Mouse (Mus musculus): Measurements from ENCODE around the gene Sqstm1. TPM values are rescaled to one million over a fixed set of nuclear protein-coding genes. Genes with fewer than 3 reads are reported as not detected.

Sqstm1 gene
- polyA plus RNA-seq (2015; fragmentation: Nextera tagmentation; extraction: Ambion mirVana) = 374 and 394 TPM in 2 replicates

- Histone ChIP-seq H3K4me2 (ENCODE audit: low read length) (peak within 1 kb of the TSS; percentile 59), H3K9ac (ENCODE audit: low read depth, low read length) (peak within 1 kb of the TSS; percentile 98), H3K36me3 (ENCODE audit: control insufficient read depth, insufficient read depth, low read length) (peaks cover 12% of the 10 kb centered on the region), H3K4me3 (ENCODE audit: low read depth, low read length) (peak within 1 kb of the TSS; percentile 98), H3K4me1 (ENCODE audit: control insufficient read depth, insufficient read depth, low read length) (peaks cover 22% of the 10 kb centered on the region), H3K9me3 (replicated peaks; ENCODE audit: control insufficient read depth, low read length, poor library complexity, severe bottlenecking) (no peaks in the 10 kb centered on the region), H3K27ac (ENCODE audit: low read length) (peak within 1 kb of the TSS; percentile 98), H3K27me3 (ENCODE audit: control insufficient read depth, insufficient read depth, low read depth, low read length) (no peaks in the 10 kb centered on the region)
- peak; percentile 77 for ATAC-seq
- under 1% methylated on average over 48 of the region's 48 CpGs for WGBS
Measured at GRCm38 (mm10) chr11:50210505-50211151, at the start of gene Sqstm1, which contains the start of gene Mgat4b. Gene Sqstm1, minus strand, starts transcription at chr11:50210827. Gene Mgat4b, plus strand, starts transcription at chr11:50210890.

- Histone ChIP-seq H3K4me1 (ENCODE audit: control insufficient read depth, insufficient read depth, low read length) (no peaks in the 10 kb centered on the region), H3K9ac (ENCODE audit: low read depth, low read length) (no peak overlapping the region), H3K27ac (ENCODE audit: low read length) (no peak overlapping the region), H3K36me3 (ENCODE audit: control insufficient read depth, insufficient read depth, low read length) (peaks cover 37% of the 10 kb centered on the region), H3K9me3 (replicated peaks; ENCODE audit: control insufficient read depth, low read length, poor library complexity, severe bottlenecking) (no peaks in the 10 kb centered on the region), H3K4me3 (ENCODE audit: low read depth, low read length) (no peak overlapping the region), H3K27me3 (ENCODE audit: control insufficient read depth, insufficient read depth, low read depth, low read length) (no peaks in the 10 kb centered on the region), H3K4me2 (ENCODE audit: low read length) (no peak overlapping the region)
- WGBS = 85% methylated on average over 7 of the region's 7 CpGs
- ATAC-seq = no peak
Measured at GRCm38 (mm10) chr11:50258310-50258709, 47.7 kb upstream of the Sqstm1 start.

GRCm38 (mm10) chr11:50256615-50257014 is 46.0 kb upstream of the Sqstm1 start:
- 87% methylated on average over 7 of the region's 7 CpGs for WGBS
- H3K36me3 ChIP-seq (ENCODE audit: control insufficient read depth, insufficient read depth, low read length) = peaks cover 25% of the 10 kb centered on the region

GRCm38 (mm10) chr11:50254010-50254580 is 43.5 kb upstream of the Sqstm1 start:
- 79% methylated on average over 12 of the region's 12 CpGs for WGBS
- H3K27ac ChIP-seq (ENCODE audit: low read length) = no peak overlapping the region
- ATAC-seq = no peak

More at GRCm38 (mm10) chr11:50256615-50257014, 46.0 kb upstream of the Sqstm1 start:
- no peak overlapping the region for H3K27ac ChIP-seq (ENCODE audit: low read length)
- H3K4me1 ChIP-seq (ENCODE audit: control insufficient read depth, insufficient read depth, low read length) = no peaks in the 10 kb centered on the region
- H3K27me3 ChIP-seq (ENCODE audit: control insufficient read depth, insufficient read depth, low read depth, low read length) = no peaks in the 10 kb centered on the region
- no peak for ATAC-seq
- no peak overlapping the region for H3K4me3 ChIP-seq (ENCODE audit: low read depth, low read length)
- H3K9ac ChIP-seq (ENCODE audit: low read depth, low read length) = no peak overlapping the region
- H3K9me3 ChIP-seq (replicated peaks; ENCODE audit: control insufficient read depth, low read length, poor library complexity, severe bottlenecking) = no peaks in the 10 kb centered on the region
- no peak overlapping the region for H3K4me2 ChIP-seq (ENCODE audit: low read length)

GRCm38 (mm10) chr11:50253393-50253792 is 42.8 kb upstream of the Sqstm1 start:
- 75% methylated on average over 1 of the region's 1 CpGs for WGBS
- Histone ChIP-seq H3K4me1 (ENCODE audit: control insufficient read depth, insufficient read depth, low read length) (no peaks in the 10 kb centered on the region), H3K4me3 (ENCODE audit: low read depth, low read length) (no peak overlapping the region), H3K27me3 (ENCODE audit: control insufficient read depth, insufficient read depth, low read depth, low read length) (no peaks in the 10 kb centered on the region), H3K9me3 (replicated peaks; ENCODE audit: control insufficient read depth, low read length, poor library complexity, severe bottlenecking) (no peaks in the 10 kb centered on the region), H3K36me3 (ENCODE audit: control insufficient read depth, insufficient read depth, low read length) (peaks cover 15% of the 10 kb centered on the region; the same call in 1 of the 2 replicates), H3K27ac (ENCODE audit: low read length) (no peak overlapping the region), H3K9ac (ENCODE audit: low read depth, low read length) (no peak overlapping the region), H3K4me2 (ENCODE audit: low read length) (no peak overlapping the region)
- no peak for ATAC-seq

More at GRCm38 (mm10) chr11:50254010-50254580, 43.5 kb upstream of the Sqstm1 start:
- H3K9me3 ChIP-seq (replicated peaks; ENCODE audit: control insufficient read depth, low read length, poor library complexity, severe bottlenecking) = no peaks in the 10 kb centered on the region
- H3K4me2 ChIP-seq (ENCODE audit: low read length) = no peak overlapping the region
- no peak overlapping the region for H3K4me3 ChIP-seq (ENCODE audit: low read depth, low read length)
- H3K36me3 ChIP-seq (ENCODE audit: control insufficient read depth, insufficient read depth, low read length) = peaks cover 17% of the 10 kb centered on the region; the same call in 1 of the 2 replicates
- H3K9ac ChIP-seq (ENCODE audit: low read depth, low read length) = no peak overlapping the region
- no peaks in the 10 kb centered on the region for H3K27me3 ChIP-seq (ENCODE audit: control insufficient read depth, insufficient read depth, low read depth, low read length)
- no peaks in the 10 kb centered on the region for H3K4me1 ChIP-seq (ENCODE audit: control insufficient read depth, insufficient read depth, low read length)

- Histone ChIP-seq H3K4me2 (ENCODE audit: low read length) (no peak overlapping the region), H3K9me3 (replicated peaks; ENCODE audit: control insufficient read depth, low read length, poor library complexity, severe bottlenecking) (no peaks in the 10 kb centered on the region), H3K4me3 (ENCODE audit: low read depth, low read length) (no peak overlapping the region), H3K4me1 (ENCODE audit: control insufficient read depth, insufficient read depth, low read length) (no peaks in the 10 kb centered on the region), H3K27ac (ENCODE audit: low read length) (no peak overlapping the region), H3K9ac (ENCODE audit: low read depth, low read length) (no peak overlapping the region), H3K36me3 (ENCODE audit: control insufficient read depth, insufficient read depth, low read length) (peaks cover 11% of the 10 kb centered on the region; the same call in 1 of the 2 replicates), H3K27me3 (ENCODE audit: control insufficient read depth, insufficient read depth, low read depth, low read length) (no peaks in the 10 kb centered on the region)
- WGBS = 85% methylated on average over 11 of the region's 11 CpGs
- no peak for ATAC-seq
Measured at GRCm38 (mm10) chr11:50252684-50253265, 42.1 kb upstream of the Sqstm1 start.

- Histone ChIP-seq H3K36me3 (ENCODE audit: control insufficient read depth, insufficient read depth, low read length) (peaks cover 7% of the 10 kb centered on the region; the same call in 1 of the 2 replicates), H3K27me3 (ENCODE audit: control insufficient read depth, insufficient read depth, low read depth, low read length) (no peaks in the 10 kb centered on the region), H3K27ac (ENCODE audit: low read length) (no peak overlapping the region), H3K4me2 (ENCODE audit: low read length) (no peak overlapping the region), H3K9me3 (replicated peaks; ENCODE audit: control insufficient read depth, low read length, poor library complexity, severe bottlenecking) (no peaks in the 10 kb centered on the region), H3K9ac (ENCODE audit: low read depth, low read length) (no peak overlapping the region), H3K4me3 (ENCODE audit: low read depth, low read length) (no peak overlapping the region), H3K4me1 (ENCODE audit: control insufficient read depth, insufficient read depth, low read length) (no peaks in the 10 kb centered on the region)
- WGBS = 72% methylated on average over 3 of the region's 3 CpGs
- no peak for ATAC-seq
Measured at GRCm38 (mm10) chr11:50252166-50252565, 41.5 kb upstream of the Sqstm1 start.

GRCm38 (mm10) chr11:50248473-50249171 is 38.0 kb upstream of the Sqstm1 start:
- WGBS = 86% methylated on average over 7 of the region's 7 CpGs
- H3K4me2 ChIP-seq (ENCODE audit: low read length) = no peak overlapping the region
- no peak overlapping the region for H3K9ac ChIP-seq (ENCODE audit: low read depth, low read length)
- ATAC-seq = no peak
- no peaks in the 10 kb centered on the region for H3K4me1 ChIP-seq (ENCODE audit: control insufficient read depth, insufficient read depth, low read length)
- no peak overlapping the region for H3K27ac ChIP-seq (ENCODE audit: low read length)
- no peaks in the 10 kb centered on the region for H3K9me3 ChIP-seq (replicated peaks; ENCODE audit: control insufficient read depth, low read length, poor library complexity, severe bottlenecking)
- H3K36me3 ChIP-seq (ENCODE audit: control insufficient read depth, insufficient read depth, low read length) = no peaks in the 10 kb centered on the region
- no peak overlapping the region for H3K4me3 ChIP-seq (ENCODE audit: low read depth, low read length)
- no peaks in the 10 kb centered on the region for H3K27me3 ChIP-seq (ENCODE audit: control insufficient read depth, insufficient read depth, low read depth, low read length)
